Comparison of ENCODE assay signal across 8 mouse cellular contexts in genomic region chr10:127058708-127059107, GRCm38 (mm10). TPM values are rescaled to one million over a fixed set of nuclear protein-coding genes. Genes with fewer than 3 reads are reported as not detected.
DNase-seq lines count a peak whose midpoint lies in the region; ATAC-seq and TF ChIP-seq lines count a peak whose summit lies in the region.

No protein-coding gene starts in this region.

- WGBS in cerebellum, adult 2 months, result 2% methylated on average over 8 of the region's 8 CpGs
- WGBS in lung, embryonic 16.5 days, result 5% methylated on average over 8 of the region's 8 CpGs
- 12% methylated on average over 8 of the region's 8 CpGs for WGBS in limb, embryonic 12.5 days
- 8% methylated on average over 8 of the region's 8 CpGs for WGBS in stomach, embryonic 15.5 days

- H3K27me3 ChIP-seq in cerebellum, adult 2 months (ENCODE audit: control insufficient read depth, insufficient read depth, low read length), result no peaks in the 10 kb centered on the region
- H3K27me3 ChIP-seq in lung, embryonic 16.5 days (ENCODE audit: control insufficient read depth, insufficient read depth, low read depth, low read length), result peaks cover 12% of the 10 kb centered on the region
- peaks cover 51% of the 10 kb centered on the region for H3K27me3 ChIP-seq in limb, embryonic 12.5 days
- H3K27me3 ChIP-seq in stomach, embryonic 15.5 days (replicated peaks), result 0 out of 2 replicates have a peak, but pooled peaks cover 6% of the 10 kb centered on the region

- ATAC-seq in cerebellum, adult (ENCODE audit: insufficient number of reproducible peaks, low FRiP score, low TSS enrichment), result no peak
- no peak for ATAC-seq in lung, embryonic 16.5 days (ENCODE audit: low read depth)
- no peak for ATAC-seq in limb, embryonic 12.5 days (ENCODE audit: insufficient number of reproducible peaks, insufficient read depth, low FRiP score, low TSS enrichment, low read depth)
- ATAC-seq in stomach, embryonic 15.5 days (ENCODE audit: insufficient read depth, low FRiP score, low read depth), result no peak

- H3K4me3 ChIP-seq in cerebellum, adult 2 months (replicated peaks; ENCODE audit: insufficient read depth, low read depth, low read length), result peak overlapping the region; percentile 61
- H3K4me3 ChIP-seq in lung, embryonic 16.5 days (ENCODE audit: low read length), result peak overlapping the region; percentile 76
- peak overlapping the region; percentile 97 for H3K4me3 ChIP-seq in limb, embryonic 12.5 days (replicated peaks)
- H3K4me3 ChIP-seq in stomach, embryonic 15.5 days (replicated peaks), result peak overlapping the region; percentile 75

- peak overlapping the region; percentile 99 for H3K4me2 ChIP-seq in lung, embryonic 16.5 days (ENCODE audit: low read depth, low read length)
- peak overlapping the region; percentile 97 for H3K4me2 ChIP-seq in limb, embryonic 12.5 days
- H3K4me2 ChIP-seq in stomach, embryonic 15.5 days, result peak overlapping the region; percentile 96

- H3K9me3 ChIP-seq in lung, embryonic 16.5 days (ENCODE audit: control insufficient read depth, low read length), result no peaks in the 10 kb centered on the region
- H3K9me3 ChIP-seq in limb, embryonic 12.5 days, result no peaks in the 10 kb centered on the region
- no peaks in the 10 kb centered on the region for H3K9me3 ChIP-seq in stomach, embryonic 15.5 days

- peak in 1 of 2 experiments; percentile 38 for DNase-seq in cerebellum, adult 2 months
- no peak for DNase-seq in lung, postnatal 10 days
- DNase-seq in left cerebral cortex, adult 8-10 months (ENCODE audit: low spot score in 2 of 2), result no peak
- no peak for DNase-seq in urinary bladder, postnatal 4 days (ENCODE audit: low spot score in 2 of 2)

- peaks cover 2% of the 10 kb centered on the region; the same call in 1 of the 2 replicates for H3K36me3 ChIP-seq in lung, embryonic 16.5 days (ENCODE audit: control insufficient read depth, insufficient read depth, low read length)
- peaks cover 30% of the 10 kb centered on the region for H3K36me3 ChIP-seq in limb, embryonic 12.5 days
- peaks cover 19% of the 10 kb centered on the region for H3K36me3 ChIP-seq in stomach, embryonic 15.5 days

- H3K27ac ChIP-seq in cerebellum, adult 2 months (ENCODE audit: insufficient read depth, low read length), result no peak overlapping the region
- no peak overlapping the region for H3K27ac ChIP-seq in lung, embryonic 16.5 days (ENCODE audit: low read length)
- H3K27ac ChIP-seq in limb, embryonic 12.5 days, result no peak overlapping the region
- H3K27ac ChIP-seq in stomach, embryonic 15.5 days, result no peak overlapping the region

- no peak for TF ChIP-seq POLR2A in cerebellum, adult 2 months (IDR thresholded peaks at IDR 0.05; ENCODE audit: borderline replicate concordance, insufficient read depth, low read length)

- peak overlapping the region; percentile 79; the same call in 1 of the 2 replicates for H3K9ac ChIP-seq in lung, embryonic 16.5 days (ENCODE audit: low read length)
- peak overlapping the region; percentile 89; the same call in 1 of the 2 replicates for H3K9ac ChIP-seq in limb, embryonic 12.5 days (replicated peaks)
- no peak overlapping the region for H3K9ac ChIP-seq in stomach, embryonic 15.5 days

- no peaks in the 10 kb centered on the region; the same call in 1 of the 2 replicates for H3K4me1 ChIP-seq in cerebellum, adult 2 months (ENCODE audit: control insufficient read depth, insufficient read depth, low read length)
- H3K4me1 ChIP-seq in lung, embryonic 16.5 days (replicated peaks; ENCODE audit: control insufficient read depth, insufficient read depth, low read length), result peaks cover 13% of the 10 kb centered on the region
- peaks cover 19% of the 10 kb centered on the region for H3K4me1 ChIP-seq in limb, embryonic 12.5 days (replicated peaks)
- H3K4me1 ChIP-seq in stomach, embryonic 15.5 days, result peaks cover 14% of the 10 kb centered on the region; the same call in 1 of the 2 replicates

- no peak for TF ChIP-seq CTCF in cerebellum, adult 2 months (IDR thresholded peaks at IDR 0.05; ENCODE audit: borderline replicate concordance, insufficient read depth, low read depth, low read length)

RNA-seq across cellular contexts. Expression of gene March9, which starts 1.3 kb away (rescaled TPM):
- polyA plus RNA-seq in cerebellum, adult 2 months (2012; rRNA removed), result 11.8 TPM in 2 replicates
- polyA plus RNA-seq in lung, embryonic 16.5 days (2015; fragmentation: Nextera tagmentation; extraction: Ambion mirVana), result 0.46 and 0.53 TPM in 2 replicates
- 1.5 and 1.9 TPM in 2 replicates for polyA plus RNA-seq in limb, embryonic 12.5 days (2016; fragmentation: Nextera tagmentation; extraction: Ambion mirVana)
- polyA plus RNA-seq in stomach, embryonic 15.5 days (2015; fragmentation: Nextera tagmentation; extraction: Ambion mirVana), result 0.79 and 1.2 TPM in 2 replicates
- 10 to 100 TPM; 19.8 to 21.5 (median 21.2) TPM for total RNA-seq in left cerebral cortex, adult 8-10 months (2022)

RNA-seq across cellular contexts. Expression of gene Cdk4, which starts 4.6 kb away (rescaled TPM):
- 141 and 143 TPM in 2 replicates for polyA plus RNA-seq in cerebellum, adult 2 months (2012; rRNA removed)
- 1,550 and 1,646 TPM in 2 replicates for polyA plus RNA-seq in lung, embryonic 16.5 days (2015; fragmentation: Nextera tagmentation; extraction: Ambion mirVana)
- 2,363 and 2,376 TPM in 2 replicates for polyA plus RNA-seq in limb, embryonic 12.5 days (2016; fragmentation: Nextera tagmentation; extraction: Ambion mirVana)
- polyA plus RNA-seq in stomach, embryonic 15.5 days (2015; fragmentation: Nextera tagmentation; extraction: Ambion mirVana), result 1,443 and 1,450 TPM in 2 replicates
- total RNA-seq in left cerebral cortex, adult 8-10 months (2022), result 10 to 100 TPM; 79.8 to 91.4 (median 85.4) TPM

RNA-seq across cellular contexts. Expression of gene Cyp27b1, which starts 10.7 kb away (rescaled TPM):
- polyA plus RNA-seq in cerebellum, adult 2 months (2012; rRNA removed), result 0.19 and 0.29 TPM in 2 replicates
- 0.11 and 0.38 TPM in 2 replicates for polyA plus RNA-seq in lung, embryonic 16.5 days (2015; fragmentation: Nextera tagmentation; extraction: Ambion mirVana)
- 0.16 TPM in 1 of 2 replicates, not detected in the other for polyA plus RNA-seq in limb, embryonic 12.5 days (2016; fragmentation: Nextera tagmentation; extraction: Ambion mirVana)
- 0.17 and 0.32 TPM in 2 replicates for polyA plus RNA-seq in stomach, embryonic 15.5 days (2015; fragmentation: Nextera tagmentation; extraction: Ambion mirVana)
- under 1 TPM; 0.30 to 0.46 (median 0.41) TPM for total RNA-seq in left cerebral cortex, adult 8-10 months (2022)

RNA-seq across cellular contexts. Expression of gene Tspan31, which starts 11.4 kb away (rescaled TPM):
- polyA plus RNA-seq in cerebellum, adult 2 months (2012; rRNA removed), result 81.6 and 84.6 TPM in 2 replicates
- polyA plus RNA-seq in lung, embryonic 16.5 days (2015; fragmentation: Nextera tagmentation; extraction: Ambion mirVana), result 165 and 169 TPM in 2 replicates
- 171 and 172 TPM in 2 replicates for polyA plus RNA-seq in limb, embryonic 12.5 days (2016; fragmentation: Nextera tagmentation; extraction: Ambion mirVana)
- polyA plus RNA-seq in stomach, embryonic 15.5 days (2015; fragmentation: Nextera tagmentation; extraction: Ambion mirVana), result 154 and 163 TPM in 2 replicates
- 10 to 100 TPM; 60.9 to 63.2 (median 62.1) TPM for total RNA-seq in left cerebral cortex, adult 8-10 months (2022)

RNA-seq across cellular contexts. Expression of gene Agap2, which starts 16.4 kb away (rescaled TPM):
- polyA plus RNA-seq in cerebellum, adult 2 months (2012; rRNA removed), result 99.5 and 109 TPM in 2 replicates
- polyA plus RNA-seq in lung, embryonic 16.5 days (2015; fragmentation: Nextera tagmentation; extraction: Ambion mirVana), result 0.04 and 0.58 TPM in 2 replicates
- 0.38 TPM in 1 of 2 replicates, not detected in the other for polyA plus RNA-seq in limb, embryonic 12.5 days (2016; fragmentation: Nextera tagmentation; extraction: Ambion mirVana)
- polyA plus RNA-seq in stomach, embryonic 15.5 days (2015; fragmentation: Nextera tagmentation; extraction: Ambion mirVana), result 0.28 and 0.67 TPM in 2 replicates
- 100 to 1,000 TPM; 595 to 685 (median 631) TPM for total RNA-seq in left cerebral cortex, adult 8-10 months (2022)

Comparison
In these comparisons a context has a peak if more than half of its experiments do, and no peak if none do; other contexts are left out.
1. RNA of gene Cdk4, which starts 4.6 kb away (polyA plus RNA-seq): 2,363 to 2,376 TPM in limb, embryonic 12.5 days, 1,550 to 1,646 TPM in lung, embryonic 16.5 days and 1,443 to 1,450 TPM in stomach, embryonic 15.5 days; 141 to 143 TPM in cerebellum, adult 2 months; every median in the first group is over 10 times any median in the second.
2. Peak in every context shown above with its lines, with median percentiles within 50 percentile points of each other: H3K4me3 ChIP-seq and H3K4me2 ChIP-seq.